21 mouse cellular contexts compared by ENCODE assay signal in genomic region chr4:32588237-32588636, GRCm38 (mm10). TPM values are rescaled to one million over a fixed set of nuclear protein-coding genes. Genes with fewer than 3 reads are reported as not detected.
A peak's percentile ranks its signal among the peaks of the same experiment; 100 is the strongest.
DNase-seq lines count a peak whose midpoint lies in the region; ATAC-seq and TF ChIP-seq lines count a peak whose summit lies in the region.
"Had no signal": no experiment of that assay in that cellular context is flagged by ENCODE, and none has a peak within 500 bp of the region (broad histone marks: within the 10 kb centered on the region; RNA-seq: fewer than 3 reads in every experiment).

No protein-coding gene starts in this region.

- 93% methylated on average over 6 of the region's 6 CpGs for WGBS in hindbrain, postnatal 0 days
- 82% methylated on average over 6 of the region's 6 CpGs for WGBS in heart, embryonic 11.5 days (ENCODE audit: insufficient replicate concordance)
- WGBS in forebrain, embryonic 14.5 days = 92% methylated on average over 6 of the region's 6 CpGs

- no peaks in the 10 kb centered on the region for H3K36me3 ChIP-seq in hindbrain, postnatal 0 days (ENCODE audit: insufficient read depth, low read length)
- no peaks in the 10 kb centered on the region for H3K36me3 ChIP-seq in heart, embryonic 11.5 days (ENCODE audit: control insufficient read depth, insufficient read depth, low read length)
- H3K36me3 ChIP-seq in forebrain, embryonic 14.5 days (ENCODE audit: control insufficient read depth, insufficient read depth, low read length) = no peaks in the 10 kb centered on the region
- H3K36me3 ChIP-seq: embryonic facial prominence, embryonic 15.5 days; liver, embryonic 13.5 days had no signal

- H3K9ac ChIP-seq in hindbrain, postnatal 0 days (replicated peaks; ENCODE audit: low read length) = no peak overlapping the region
- H3K9ac ChIP-seq in heart, embryonic 11.5 days (ENCODE audit: low read depth, low read length) = no peak overlapping the region
- H3K9ac ChIP-seq in forebrain, embryonic 14.5 days (ENCODE audit: low read length) = no peak overlapping the region
- H3K9ac ChIP-seq: embryonic facial prominence, embryonic 15.5 days; liver, embryonic 13.5 days had no signal

- peak; percentile 83 for ATAC-seq in common myeloid progenitor, adult 5-6 weeks (replicated peaks; ENCODE audit: low read depth, poor library complexity, severe bottlenecking)
- ATAC-seq in monocyte, adult 5-6 weeks (replicated peaks; ENCODE audit: insufficient number of reproducible peaks, low FRiP score, low TSS enrichment, poor library complexity, severe bottlenecking) = peak; percentile 59; the same call in 1 of the 2 replicates
- no peak for ATAC-seq in hindbrain, postnatal 0 days
- no peak for ATAC-seq in heart, embryonic 11.5 days (replicated peaks; ENCODE audit: insufficient number of reproducible peaks, low FRiP score, low TSS enrichment)
- ATAC-seq in forebrain, embryonic 14.5 days = no peak

- H3K4me3 ChIP-seq in hindbrain, postnatal 0 days (ENCODE audit: low read length) = no peak overlapping the region
- no peak overlapping the region for H3K4me3 ChIP-seq in heart, embryonic 11.5 days (ENCODE audit: low read depth, low read length)
- H3K4me3 ChIP-seq in forebrain, embryonic 14.5 days (ENCODE audit: low read depth, low read length) = no peak overlapping the region
- H3K4me3 ChIP-seq: embryonic facial prominence, embryonic 15.5 days; liver, embryonic 13.5 days had no signal

- no peak for TF ChIP-seq CTCF in hindbrain, postnatal 0 days (IDR thresholded peaks at IDR 0.05; ENCODE audit: low read depth)

- no peaks in the 10 kb centered on the region for H3K9me3 ChIP-seq in hindbrain, postnatal 0 days (ENCODE audit: low read length)
- no peaks in the 10 kb centered on the region for H3K9me3 ChIP-seq in heart, embryonic 11.5 days (replicated peaks; ENCODE audit: control insufficient read depth, low read length)
- H3K9me3 ChIP-seq in forebrain, embryonic 14.5 days (replicated peaks; ENCODE audit: control insufficient read depth, low read length) = no peaks in the 10 kb centered on the region
- H3K9me3 ChIP-seq: embryonic facial prominence, embryonic 15.5 days; liver, embryonic 13.5 days had no signal

- no peak overlapping the region for H3K4me2 ChIP-seq in hindbrain, postnatal 0 days (ENCODE audit: low read depth, low read length)
- H3K4me2 ChIP-seq in heart, embryonic 11.5 days = no peak overlapping the region
- H3K4me2 ChIP-seq in forebrain, embryonic 14.5 days (ENCODE audit: low read length) = no peak overlapping the region
- H3K4me2 ChIP-seq: embryonic facial prominence, embryonic 15.5 days; liver, embryonic 13.5 days had no signal

- H3K27me3 ChIP-seq in hindbrain, postnatal 0 days (ENCODE audit: insufficient read depth, low read length) = no peaks in the 10 kb centered on the region
- H3K27me3 ChIP-seq in heart, embryonic 11.5 days (ENCODE audit: control insufficient read depth, insufficient read depth, low read length) = no peaks in the 10 kb centered on the region
- no peaks in the 10 kb centered on the region for H3K27me3 ChIP-seq in forebrain, embryonic 14.5 days (replicated peaks; ENCODE audit: control insufficient read depth, insufficient read depth, low read length)
- H3K27me3 ChIP-seq: embryonic facial prominence, embryonic 15.5 days; liver, embryonic 13.5 days had no signal

- peak; percentile 25 for DNase-seq in 3T3-L1 (ENCODE audit: low read depth, low spot score)
- DNase-seq in CD4-positive helper T cell, adult 2 months (ENCODE audit: low read depth, low spot score) = peak; percentile 89
- no peak for DNase-seq in hindbrain, postnatal 0 days (ENCODE audit: low spot score)
- DNase-seq in forebrain, embryonic 14.5 days (ENCODE audit: low spot score) = no peak
- DNase-seq: cerebellum, adult 9-11 months; heart, postnatal 4 days; liver, embryonic 13.5 days; thymus, postnatal 4 days had no signal

- H3K4me1 ChIP-seq in hindbrain, postnatal 0 days (ENCODE audit: insufficient read depth, low read length) = no peaks in the 10 kb centered on the region
- no peaks in the 10 kb centered on the region for H3K4me1 ChIP-seq in heart, embryonic 11.5 days (ENCODE audit: control insufficient read depth, insufficient read depth, low read length)
- no peaks in the 10 kb centered on the region for H3K4me1 ChIP-seq in forebrain, embryonic 14.5 days (ENCODE audit: control insufficient read depth, insufficient read depth, low read length)
- H3K4me1 ChIP-seq: embryonic facial prominence, embryonic 15.5 days; liver, embryonic 13.5 days had no signal

- no peak overlapping the region for H3K27ac ChIP-seq in hindbrain, postnatal 0 days
- no peak overlapping the region for H3K27ac ChIP-seq in heart, embryonic 11.5 days (ENCODE audit: low read depth, low read length)
- no peak overlapping the region for H3K27ac ChIP-seq in forebrain, embryonic 14.5 days (ENCODE audit: low read depth, low read length)
- H3K27ac ChIP-seq: embryonic facial prominence, embryonic 15.5 days; liver, embryonic 13.5 days had no signal

RNA-seq across cellular contexts. Expression of gene Gja10, which starts 14.3 kb away (rescaled TPM):
- not detected in 2 replicates for total RNA-seq in common myeloid progenitor, adult 5-6 weeks (2017)
- total RNA-seq in monocyte, adult 5-6 weeks (2017) = 0.29 TPM in 1 of 3 replicates, not detected in the others
- total RNA-seq in hindbrain, postnatal 0 days (2014; rRNA removed) = not detected in 2 replicates
- polyA plus RNA-seq in hindbrain, postnatal 0 days (2015; fragmentation: Nextera tagmentation; extraction: Ambion mirVana) = 0.09 and 0.13 TPM in 2 replicates
- not detected in 2 replicates for polyA plus RNA-seq in heart, embryonic 11.5 days (2014; fragmentation: Nextera tagmentation; extraction: Ambion mirVana)
- not detected in 2 replicates for polyA plus RNA-seq in forebrain, embryonic 14.5 days (2014; fragmentation: Nextera tagmentation; extraction: Ambion mirVana)
- total RNA-seq: heart, postnatal 4 days; layer of hippocampus, adult 18-20 months; left cerebral cortex, adult 18-20 months had no signal
- polyA plus RNA-seq: embryonic facial prominence, embryonic 15.5 days; forebrain, embryonic 11.5 days; gonadal fat pad, adult 2 months; heart, embryonic 14.5 days; kidney, embryonic 16.5 days; limb, embryonic 11.5 days; liver, embryonic 13.5 days; lung, embryonic 16.5 days; neural tube, embryonic 14.5 days had no signal

RNA-seq across cellular contexts. Expression of gene Casp8ap2, which starts 27.0 kb away (rescaled TPM):
- total RNA-seq in common myeloid progenitor, adult 5-6 weeks (2017) = 65.9 and 70.4 TPM in 2 replicates
- 39.7 to 46.2 TPM (median 40.0 TPM) in 3 replicates for total RNA-seq in monocyte, adult 5-6 weeks (2017)
- total RNA-seq in hindbrain, postnatal 0 days (2014; rRNA removed) = 35.6 and 95.4 TPM in 2 replicates
- polyA plus RNA-seq in hindbrain, postnatal 0 days (2015; fragmentation: Nextera tagmentation; extraction: Ambion mirVana) = 31.1 and 32.2 TPM in 2 replicates
- polyA plus RNA-seq in heart, embryonic 11.5 days (2014; fragmentation: Nextera tagmentation; extraction: Ambion mirVana) = 30.0 and 42.0 TPM in 2 replicates
- polyA plus RNA-seq in forebrain, embryonic 14.5 days (2014; fragmentation: Nextera tagmentation; extraction: Ambion mirVana) = 48.9 and 53.0 TPM in 2 replicates

Comparison
In these comparisons a context has a peak if more than half of its experiments do, and no peak if none do; other contexts are left out.
1. DNase-seq: peak in 3T3-L1 (single experiment) and CD4-positive helper T cell, adult 2 months (single experiment); none in hindbrain, postnatal 0 days (single experiment) and forebrain, embryonic 14.5 days (single experiment).
2. ATAC-seq: peak in common myeloid progenitor, adult 5-6 weeks (single experiment) and monocyte, adult 5-6 weeks (single experiment); none in hindbrain, postnatal 0 days (single experiment), heart, embryonic 11.5 days (single experiment) and forebrain, embryonic 14.5 days (single experiment).